Mouse (Mus musculus) heart, postnatal 0 days (tissue): ENCODE measurements around the gene Gfod1.

Experiments
- CTCF ChIP-seq: IDR thresholded peaks from 2 replicates; pipeline ENCODE4 v1.5.1; 2016; ENCODE audit warnings: antibody characterized with exemption, control low read depth, low read depth
- EP300 ChIP-seq: IDR thresholded peaks from 2 replicates; pipeline ENCODE4 v1.6.1; 2016; ENCODE audit warnings: antibody characterized with exemption, low read depth

GRCm38 (mm10) chr13:43256447-43256846, 47.5 kb downstream of the Gfod1 start:
- TF ChIP-seq CTCF (no peak), EP300 (no peak)
